Mouse (Mus musculus) midbrain, embryonic 16.5 days (tissue): ENCODE results near the gene F12. TPM values are rescaled to one million over a fixed set of nuclear protein-coding genes. Genes with fewer than 3 reads are reported as not detected.

Source experiments
- ATAC-seq: fragments of 200-750 bp; cut with Nextera tagmentation; 2 replicates; pipeline ENCODE4 v1.8.0; 2017; ENCODE audit warnings: moderate TSS enrichment
- H3K27ac ChIP-seq: fragments of 300-500 bp; sonication (generic); 2 replicates; pipeline ENCODE4 v1.5.1; 2014; ENCODE audit warnings: mild to moderate bottlenecking, low read length, mixed read lengths
- H3K27me3 ChIP-seq: fragments of 300-500 bp; sonication (generic); 2 replicates; pipeline ENCODE4 v1.6.1; 2014; ENCODE audit warnings: low read depth, low read length, mixed read lengths; ENCODE audit not compliant: control insufficient read depth, insufficient read depth
- H3K36me3 ChIP-seq: fragments of 300-500 bp; sonication (generic); 2 replicates; pipeline ENCODE4 v1.6.1; 2014; ENCODE audit warnings: mild to moderate bottlenecking, low read length, moderate library complexity, mixed read lengths; ENCODE audit not compliant: control insufficient read depth, insufficient read depth
- H3K4me1 ChIP-seq: fragments of 300-500 bp; sonication (generic); 2 replicates; pipeline ENCODE4 v1.6.1; 2014; ENCODE audit warnings: mild to moderate bottlenecking, low read length, mixed read lengths; ENCODE audit not compliant: control insufficient read depth, insufficient read depth
- H3K4me2 ChIP-seq: fragments of 300-500 bp; sonication (generic); 2 replicates; pipeline ENCODE4 v1.6.1; 2014; ENCODE audit warnings: mild to moderate bottlenecking, low read length, mixed read lengths
- H3K4me3 ChIP-seq: fragments of 300-500 bp; sonication (generic); 2 replicates; pipeline ENCODE4 v1.5.1; 2014; ENCODE audit warnings: low read depth, mild to moderate bottlenecking, low read length, moderate library complexity, mixed read lengths
- H3K9ac ChIP-seq: fragments of 300-500 bp; sonication (generic); 2 replicates; pipeline ENCODE4 v1.6.1; 2014; ENCODE audit warnings: low read depth, low read length, mixed read lengths
- H3K9me3 ChIP-seq: fragments of 300-500 bp; sonication (generic); replicated peaks from 2 replicates; pipeline ENCODE4 v1.6.1; 2014; ENCODE audit warnings: mild to moderate bottlenecking, low read length, mixed read lengths; ENCODE audit not compliant: control insufficient read depth, poor library complexity, severe bottlenecking
- WGBS: fragments of 180-500 bp; shearing (Covaris S2); extraction: QIAGEN DNeasy Blood & Tissue Kit; methylation state at CpG from one replicate; pipeline ENCODE4 v1.1.7; 2014; 5-methylcytosine and 5-hydroxymethylcytosine counted together
- polyA plus RNA-seq: library from polyadenylated mRNA; unstranded; fragments of >200 nt; fragmentation: Nextera tagmentation; extraction: Ambion mirVana; gene quantifications from 2 replicates; pipeline ENCODE4 v1.2.1, GENCODE M21; 2015

F12 gene
- 0.31 TPM in 1 of 2 replicates, not detected in the other for polyA plus RNA-seq

- Histone ChIP-seq H3K9ac (no peak within 1 kb of the TSS), H3K27ac (no peak within 1 kb of the TSS), H3K27me3 (peaks cover 6% of the 10 kb centered on the region), H3K9me3 (no peaks in the 10 kb centered on the region; the same call in 1 of the 2 replicates), H3K4me2 (no peak within 1 kb of the TSS), H3K4me3 (no peak within 1 kb of the TSS), H3K4me1 (no peaks in the 10 kb centered on the region), H3K36me3 (no peaks in the 10 kb centered on the region)
- no peak for ATAC-seq
- WGBS: 91% methylated on average over 10 of the region's 10 CpGs
These were observed at the start of gene F12 for GRCm38 (mm10) chr13:55426613-55427012. F12 (minus strand) TSS chr13:55426793.

- H3K4me1 ChIP-seq: peaks cover 38% of the 10 kb centered on the region
- no peaks in the 10 kb centered on the region for H3K9me3 ChIP-seq
- no peak for ATAC-seq
- H3K36me3 ChIP-seq: peaks cover 46% of the 10 kb centered on the region
- H3K27me3 ChIP-seq: no peaks in the 10 kb centered on the region
- no peak overlapping the region for H3K4me3 ChIP-seq
- WGBS: 99% methylated on average over 7 of the region's 8 CpGs
- H3K9ac ChIP-seq: no peak overlapping the region
- no peak overlapping the region for H3K4me2 ChIP-seq
- no peak overlapping the region for H3K27ac ChIP-seq
These were observed 49.7 kb upstream of the F12 start for GRCm38 (mm10) chr13:55476256-55476655.

- Histone ChIP-seq H3K27me3 (no peaks in the 10 kb centered on the region), H3K9me3 (no peaks in the 10 kb centered on the region), H3K36me3 (peaks cover 41% of the 10 kb centered on the region), H3K4me3 (no peak overlapping the region), H3K9ac (no peak overlapping the region), H3K4me2 (no peak overlapping the region), H3K27ac (no peak overlapping the region; the same call in 1 of the 2 replicates), H3K4me1 (peaks cover 43% of the 10 kb centered on the region)
- ATAC-seq: no peak
- WGBS: 85% methylated on average over 5 of the region's 5 CpGs
These were observed 49.2 kb upstream of the F12 start for GRCm38 (mm10) chr13:55475750-55476149.

GRCm38 (mm10) chr13:55474621-55475069, 48.1 kb upstream of the F12 start:
- Histone ChIP-seq H3K4me3 (no peak overlapping the region), H3K4me2 (0 out of 2 replicates have a peak overlapping the region, but pooled peaks have one; percentile 1), H3K9ac (peak overlapping the region; percentile 15; the same call in 1 of the 2 replicates), H3K4me1 (peaks cover 53% of the 10 kb centered on the region), H3K36me3 (peaks cover 31% of the 10 kb centered on the region), H3K27ac (peak overlapping the region; percentile 74), H3K27me3 (no peaks in the 10 kb centered on the region), H3K9me3 (no peaks in the 10 kb centered on the region)
- WGBS: 4% methylated on average over 5 of the region's 5 CpGs
- ATAC-seq: no peak

- H3K36me3 ChIP-seq: peaks cover 28% of the 10 kb centered on the region
These were observed 47.4 kb upstream of the F12 start for GRCm38 (mm10) chr13:55473961-55474360.

GRCm38 (mm10) chr13:55473076-55473831, 46.7 kb upstream of the F12 start:
- H3K27ac ChIP-seq: peak overlapping the region; percentile 86
- H3K4me3 ChIP-seq: peak overlapping the region; percentile 49
- no peaks in the 10 kb centered on the region for H3K27me3 ChIP-seq
- peak overlapping the region; percentile 99 for H3K4me2 ChIP-seq
- ATAC-seq: no peak
- no peaks in the 10 kb centered on the region for H3K9me3 ChIP-seq
- peak overlapping the region; percentile 79 for H3K9ac ChIP-seq
- peaks cover 28% of the 10 kb centered on the region for H3K36me3 ChIP-seq
- 15% methylated on average over 18 of the region's 18 CpGs for WGBS
- H3K4me1 ChIP-seq: peaks cover 63% of the 10 kb centered on the region

More at GRCm38 (mm10) chr13:55473961-55474360, 47.4 kb upstream of the F12 start:
- Histone ChIP-seq H3K4me2 (no peak overlapping the region), H3K27ac (peak overlapping the region; percentile 74), H3K4me3 (no peak overlapping the region), H3K9me3 (no peaks in the 10 kb centered on the region), H3K4me1 (peaks cover 59% of the 10 kb centered on the region), H3K9ac (no peak overlapping the region), H3K27me3 (no peaks in the 10 kb centered on the region)
- no peak for ATAC-seq
- 47% methylated on average over 11 of the region's 11 CpGs for WGBS

- Histone ChIP-seq H3K36me3 (peaks cover 24% of the 10 kb centered on the region), H3K27ac (peak overlapping the region; percentile 86), H3K4me2 (peak overlapping the region; percentile 99), H3K9ac (peak overlapping the region; percentile 79), H3K9me3 (no peaks in the 10 kb centered on the region), H3K4me3 (peak overlapping the region; percentile 49), H3K27me3 (no peaks in the 10 kb centered on the region), H3K4me1 (peaks cover 66% of the 10 kb centered on the region)
- peak; percentile 50 for ATAC-seq
- WGBS: under 1% methylated on average over 77 of the region's 103 CpGs
These were observed 45.8 kb upstream of the F12 start for GRCm38 (mm10) chr13:55472132-55473022.

- H3K27ac ChIP-seq: peak overlapping the region; percentile 86
- H3K36me3 ChIP-seq: peaks cover 18% of the 10 kb centered on the region
- peaks cover 72% of the 10 kb centered on the region for H3K4me1 ChIP-seq
- H3K27me3 ChIP-seq: no peaks in the 10 kb centered on the region
- H3K9ac ChIP-seq: peak overlapping the region; percentile 79
- WGBS: 0% methylated on average over 31 of the region's 31 CpGs
- H3K4me2 ChIP-seq: peak overlapping the region; percentile 99
- no peaks in the 10 kb centered on the region for H3K9me3 ChIP-seq
- peak overlapping the region; percentile 49 for H3K4me3 ChIP-seq
- no peak; the same call in 1 of the 2 replicates for ATAC-seq
These were observed 45.2 kb upstream of the F12 start for GRCm38 (mm10) chr13:55471819-55472131.
